Mouse (Mus musculus) liver, embryonic 13.5 days (tissue): Measurements from ENCODE around the gene Sh3yl1. TPM values are rescaled to one million over a fixed set of nuclear protein-coding genes. Genes with fewer than 3 reads are reported as not detected.
A peak's percentile ranks its signal among the peaks of the same experiment; 100 is the strongest.

Experiments
- ATAC-seq: fragments of 200-750 bp; cut with Nextera tagmentation; 2 replicates; pipeline ENCODE4 v1.8.0; 2017; ENCODE audit warnings: low read depth, mild to moderate bottlenecking, moderate number of reproducible peaks, moderate library complexity
- DNase-seq: peaks from one replicate; pipeline ENCODE4 v3.0.0; 2022
- H3K27ac ChIP-seq: fragments of 300-500 bp; sonication (generic); 2 replicates; pipeline ENCODE4 v1.5.1; 2015; ENCODE audit warnings: moderate library complexity, mild to moderate bottlenecking, inconsistent platforms
- H3K27me3 ChIP-seq: fragments of 300-500 bp; sonication (generic); 2 replicates; pipeline ENCODE4 v1.6.1; 2015; ENCODE audit warnings: mild to moderate bottlenecking, inconsistent platforms
- H3K36me3 ChIP-seq: fragments of 300-500 bp; sonication (generic); 2 replicates; pipeline ENCODE4 v1.6.1; 2015; ENCODE audit warnings: mild to moderate bottlenecking, inconsistent platforms
- H3K4me1 ChIP-seq: fragments of 300-500 bp; sonication (generic); replicated peaks from 2 replicates; pipeline ENCODE4 v1.6.1; 2015; ENCODE audit warnings: inconsistent platforms
- H3K4me2 ChIP-seq: fragments of 300-500 bp; sonication (generic); 2 replicates; pipeline ENCODE4 v1.6.1; 2015; ENCODE audit warnings: inconsistent platforms, mild to moderate bottlenecking, moderate library complexity
- H3K4me3 ChIP-seq: fragments of 300-500 bp; sonication (generic); replicated peaks from 2 replicates; pipeline ENCODE4 v1.5.1; 2015; ENCODE audit warnings: mild to moderate bottlenecking, inconsistent platforms
- H3K9ac ChIP-seq: fragments of 300-500 bp; sonication (generic); 2 replicates; pipeline ENCODE4 v1.6.1; 2015; ENCODE audit warnings: mild to moderate bottlenecking, inconsistent platforms
- H3K9me3 ChIP-seq: fragments of 300-500 bp; sonication (generic); replicated peaks from 2 replicates; pipeline ENCODE4 v1.6.1; 2016; ENCODE audit warnings: inconsistent platforms
- WGBS: fragments of 180-500 bp; shearing (Covaris S2); methylation state at CpG from one replicate; pipeline ENCODE4 v1.1.7; 2015; ENCODE audit not compliant: insufficient replicate concordance; 5-methylcytosine and 5-hydroxymethylcytosine counted together
- polyA plus RNA-seq: library from polyadenylated mRNA; unstranded; fragments of >200 nt; fragmentation: Nextera tagmentation; extraction: Ambion mirVana; gene quantifications from 2 replicates; pipeline ENCODE4 v1.2.1, GENCODE M21; 2015

Gene Sh3yl1
- polyA plus RNA-seq, 1 experiment from 2014 or later, result 33.6 TPM

- Histone ChIP-seq H3K4me3 (no peak overlapping the region), H3K4me2 (no peak overlapping the region), H3K4me1 (no peaks in the 10 kb centered on the region), H3K9ac (no peak overlapping the region), H3K27me3 (no peaks in the 10 kb centered on the region), H3K36me3 (peaks cover 59% of the 10 kb centered on the region), H3K9me3 (no peaks in the 10 kb centered on the region), H3K27ac (no peak overlapping the region)
- ATAC-seq, result no peak
- WGBS, result 73% methylated on average over 3 of the region's 3 CpGs
- DNase-seq, result no peak
Measured at GRCm38 (mm10) chr12:30944197-30944596, 32.7 kb downstream of the Sh3yl1 start.

- Histone ChIP-seq H3K4me3 (no peak overlapping the region), H3K9me3 (no peaks in the 10 kb centered on the region), H3K27ac (no peak overlapping the region; the same call in 1 of the 2 replicates), H3K4me1 (peaks cover 6% of the 10 kb centered on the region), H3K4me2 (no peak overlapping the region), H3K9ac (no peak overlapping the region), H3K27me3 (no peaks in the 10 kb centered on the region), H3K36me3 (no peaks in the 10 kb centered on the region)
- peak; percentile 3 for DNase-seq
- WGBS, result 35% methylated on average over 2 of the region's 2 CpGs
- ATAC-seq, result peak; percentile 72
Measured at GRCm38 (mm10) chr12:30970700-30971099, 59.2 kb downstream of the Sh3yl1 start.

- no peaks in the 10 kb centered on the region for H3K4me1 ChIP-seq
- 54% methylated on average over 4 of the region's 4 CpGs for WGBS
Measured at GRCm38 (mm10) chr12:31003795-31004194, 92.3 kb downstream of the Sh3yl1 start.

GRCm38 (mm10) chr12:31005010-31005409, 93.5 kb downstream of the Sh3yl1 start:
- Histone ChIP-seq H3K9ac (no peak overlapping the region), H3K27me3 (no peaks in the 10 kb centered on the region), H3K4me3 (no peak overlapping the region), H3K4me2 (no peak overlapping the region), H3K4me1 (no peaks in the 10 kb centered on the region), H3K36me3 (no peaks in the 10 kb centered on the region), H3K9me3 (no peaks in the 10 kb centered on the region), H3K27ac (no peak overlapping the region)
- ATAC-seq, result 0 out of 2 replicates have a peak, but pooled peaks have one; percentile 53
- 15% methylated on average over 3 of the region's 3 CpGs for WGBS
- DNase-seq, result peak; percentile 53

More at GRCm38 (mm10) chr12:31003795-31004194, 92.3 kb downstream of the Sh3yl1 start:
- H3K27me3 ChIP-seq, result no peaks in the 10 kb centered on the region
- ATAC-seq (no peak), DNase-seq (no peak)
- no peak overlapping the region for H3K27ac ChIP-seq
- no peaks in the 10 kb centered on the region for H3K36me3 ChIP-seq
- H3K9ac ChIP-seq, result no peak overlapping the region
- H3K4me3 ChIP-seq, result no peak overlapping the region
- H3K9me3 ChIP-seq, result no peaks in the 10 kb centered on the region
- no peak overlapping the region for H3K4me2 ChIP-seq

GRCm38 (mm10) chr12:31008171-31008570, 96.7 kb downstream of the Sh3yl1 start:
- no peak for DNase-seq
- 15% methylated on average over 6 of the region's 6 CpGs for WGBS

More at GRCm38 (mm10) chr12:31008171-31008570, 96.7 kb downstream of the Sh3yl1 start:
- Histone ChIP-seq H3K36me3 (no peaks in the 10 kb centered on the region), H3K27me3 (no peaks in the 10 kb centered on the region), H3K4me3 (no peak overlapping the region), H3K27ac (no peak overlapping the region), H3K9me3 (no peaks in the 10 kb centered on the region), H3K9ac (no peak overlapping the region), H3K4me2 (no peak overlapping the region), H3K4me1 (no peaks in the 10 kb centered on the region)
- no peak for ATAC-seq

Other genes with a start within 250 kb of the Sh3yl1 start
- gene Alkal2, start 27.3 kb upstream of the Sh3yl1 start, polyA plus RNA-seq, result 0.09 TPM in 1 of 2 replicates, not detected in the other
- 351 and 380 TPM in 2 replicates for gene Acp1, start 79 bp upstream of the Sh3yl1 start, polyA plus RNA-seq
- gene Fam110c, start 162.2 kb downstream of the Sh3yl1 start, polyA plus RNA-seq, result 1.5 TPM in 2 replicates